Mouse (Mus musculus) lung, postnatal 0 days (tissue): ENCODE measurements around the gene Olfr1090. TPM values are rescaled to one million over a fixed set of nuclear protein-coding genes. Genes with fewer than 3 reads are reported as not detected.

ENCODE experiments used
- ATAC-seq: fragments of 200-750 bp; cut with Nextera tagmentation; 2 replicates; pipeline ENCODE4 v1.8.0; 2017; ENCODE audit warnings: moderate library complexity
- DNase-seq: peaks from one replicate; pipeline ENCODE4 v3.0.0-alpha.2; 2016; ENCODE audit warnings: low spot score
- H3K27ac ChIP-seq: fragments of 300-500 bp; sonication (generic); 2 replicates; pipeline ENCODE4 v1.5.1; 2014; ENCODE audit warnings: antibody characterized with exemption, mild to moderate bottlenecking, low read length, mixed read lengths
- H3K27me3 ChIP-seq: fragments of 300-500 bp; sonication (generic); replicated peaks from 2 replicates; pipeline ENCODE4 v1.6.1; 2014; ENCODE audit warnings: low read length, mixed read lengths; ENCODE audit not compliant: insufficient read depth
- H3K36me3 ChIP-seq: fragments of 300-500 bp; sonication (generic); 2 replicates; pipeline ENCODE4 v1.6.1; 2014; ENCODE audit warnings: low read length, mixed read lengths; ENCODE audit not compliant: insufficient read depth
- H3K4me1 ChIP-seq: fragments of 300-500 bp; sonication (generic); 2 replicates; pipeline ENCODE4 v1.6.1; 2014; ENCODE audit warnings: antibody characterized with exemption, low read depth, low read length, mixed read lengths; ENCODE audit not compliant: insufficient read depth
- H3K4me2 ChIP-seq: fragments of 300-500 bp; sonication (generic); replicated peaks from 2 replicates; pipeline ENCODE4 v1.6.1; 2014; ENCODE audit warnings: low read depth, mild to moderate bottlenecking, low read length, moderate library complexity, mixed read lengths
- H3K4me3 ChIP-seq: fragments of 300-500 bp; sonication (generic); 2 replicates; pipeline ENCODE4 v1.5.1; 2014; ENCODE audit warnings: low read depth, low read length
- H3K9ac ChIP-seq: fragments of 300-500 bp; sonication (generic); replicated peaks from 2 replicates; pipeline ENCODE4 v1.6.1; 2014; ENCODE audit warnings: low read depth, mild to moderate bottlenecking
- H3K9me3 ChIP-seq: fragments of 300-500 bp; sonication (generic); 2 replicates; pipeline ENCODE4 v1.6.1; 2016; ENCODE audit warnings: low read length, mixed read lengths
- CTCF ChIP-seq: IDR thresholded peaks from 2 replicates; pipeline ENCODE4 v1.5.1; 2016; ENCODE audit warnings: antibody characterized with exemption, mild to moderate bottlenecking
- EP300 ChIP-seq: IDR thresholded peaks from 2 replicates; pipeline ENCODE4 v1.6.1; 2016; ENCODE audit warnings: antibody characterized with exemption, mild to moderate bottlenecking, control low read depth
- WGBS: fragments of 180-500 bp; shearing (Covaris S2); extraction: QIAGEN DNeasy Blood & Tissue Kit; methylation state at CpG from one replicate; pipeline ENCODE4 v1.1.7; 2014; 5-methylcytosine and 5-hydroxymethylcytosine counted together
- polyA plus RNA-seq: library from polyadenylated mRNA; unstranded; fragments of >200 nt; fragmentation: Nextera tagmentation; extraction: Ambion mirVana; gene quantifications from 2 replicates; pipeline ENCODE4 v1.2.1, GENCODE M21; 2015

The Olfr1090 gene
- not detected in 2 replicates for polyA plus RNA-seq

GRCm38 (mm10) chr2:86758893-86759292, at the start of gene Olfr1090:
Olfr1090 (minus strand) TSS chr2:86758993.
- H3K27ac ChIP-seq: no peak within 1 kb of the TSS
- TF ChIP-seq EP300 (no peak), CTCF (no peak)
- DNase-seq: no peak
- H3K27me3 ChIP-seq: no peaks in the 10 kb centered on the region
- H3K4me1 ChIP-seq: no peaks in the 10 kb centered on the region
- H3K4me2 ChIP-seq: no peak within 1 kb of the TSS
- WGBS: 68% methylated on average over 1 of the region's 1 CpGs
- no peak for ATAC-seq
- H3K9me3 ChIP-seq: no peaks in the 10 kb centered on the region
- H3K9ac ChIP-seq: no peak within 1 kb of the TSS
- H3K4me3 ChIP-seq: no peak within 1 kb of the TSS
- H3K36me3 ChIP-seq: no peaks in the 10 kb centered on the region

- ATAC-seq: no peak
- Histone ChIP-seq H3K9me3 (no peaks in the 10 kb centered on the region), H3K36me3 (no peaks in the 10 kb centered on the region), H3K4me2 (no peak within 1 kb of the TSS), H3K4me1 (no peaks in the 10 kb centered on the region), H3K27ac (no peak within 1 kb of the TSS), H3K4me3 (no peak within 1 kb of the TSS), H3K9ac (no peak within 1 kb of the TSS), H3K27me3 (no peaks in the 10 kb centered on the region)
- TF ChIP-seq EP300: no peak
- no peak for TF ChIP-seq CTCF
- WGBS: 59% methylated on average over 2 of the region's 2 CpGs
- no peak for DNase-seq
Measured at GRCm38 (mm10) chr2:86782179-86782578, 23.4 kb upstream of the Olfr1090 start, which contains the start of gene Olfr1093. Olfr1093 (plus strand) TSS chr2:86782479.

GRCm38 (mm10) chr2:86761050-86761449, 2.3 kb upstream of the Olfr1090 start:
- no peaks in the 10 kb centered on the region for H3K27me3 ChIP-seq
- no peak for DNase-seq
- no peak overlapping the region for H3K9ac ChIP-seq
- TF ChIP-seq EP300: no peak
- no peak for TF ChIP-seq CTCF
- no peaks in the 10 kb centered on the region for H3K36me3 ChIP-seq
- 91% methylated on average over 6 of the region's 6 CpGs for WGBS
- no peaks in the 10 kb centered on the region for H3K9me3 ChIP-seq
- no peak overlapping the region for H3K4me3 ChIP-seq
- H3K4me1 ChIP-seq: no peaks in the 10 kb centered on the region
- no peak overlapping the region for H3K4me2 ChIP-seq
- ATAC-seq: no peak
- H3K27ac ChIP-seq: no peak overlapping the region

- H3K36me3 ChIP-seq: no peaks in the 10 kb centered on the region
- H3K27me3 ChIP-seq: no peaks in the 10 kb centered on the region
- no peaks in the 10 kb centered on the region for H3K9me3 ChIP-seq
- H3K4me3 ChIP-seq: no peak within 1 kb of the TSS
- TF ChIP-seq CTCF: no peak
- TF ChIP-seq EP300: no peak
- no peak within 1 kb of the TSS for H3K4me2 ChIP-seq
- H3K27ac ChIP-seq: no peak within 1 kb of the TSS
- DNase-seq: no peak
- no peak within 1 kb of the TSS for H3K9ac ChIP-seq
- ATAC-seq: no peak
- H3K4me1 ChIP-seq: no peaks in the 10 kb centered on the region
Measured at GRCm38 (mm10) chr2:86733601-86734000, 25.2 kb downstream of the Olfr1090 start, which contains the start of gene Olfr1089. Olfr1089 (minus strand) TSS chr2:86733701.

Other genes with a start within 250 kb of the Olfr1090 start
- gene Olfr1079, start 216.5 kb downstream of the Olfr1090 start, polyA plus RNA-seq: not detected in 2 replicates
- not detected in 2 replicates for gene Olfr1080, start 200.8 kb downstream of the Olfr1090 start, polyA plus RNA-seq
- gene Olfr1082, start 160.0 kb downstream of the Olfr1090 start, polyA plus RNA-seq: not detected in 2 replicates
- gene Olfr1084, start 119.3 kb downstream of the Olfr1090 start, polyA plus RNA-seq: not detected in 2 replicates
- not detected in 2 replicates for gene Olfr1085, start 97.0 kb downstream of the Olfr1090 start, polyA plus RNA-seq
- gene Olfr1086, start 78.9 kb downstream of the Olfr1090 start, polyA plus RNA-seq: not detected in 2 replicates
- not detected in 2 replicates for gene Olfr1087, start 60.6 kb downstream of the Olfr1090 start, polyA plus RNA-seq
- gene Olfr1089, start 25.3 kb downstream of the Olfr1090 start, polyA plus RNA-seq: not detected in 2 replicates
- gene Olfr1093, start 23.5 kb upstream of the Olfr1090 start, polyA plus RNA-seq: not detected in 2 replicates
- gene Olfr141, start 51.0 kb upstream of the Olfr1090 start, polyA plus RNA-seq: not detected in 2 replicates
- gene Olfr1094, start 65.7 kb upstream of the Olfr1090 start, polyA plus RNA-seq: not detected in 2 replicates
- gene Olfr1095, start 92.7 kb upstream of the Olfr1090 start, polyA plus RNA-seq: not detected in 2 replicates
- gene Gm13723, start 115.8 kb upstream of the Olfr1090 start, polyA plus RNA-seq: not detected in 2 replicates
- not detected in 2 replicates for gene Olfr1097, start 133.2 kb upstream of the Olfr1090 start, polyA plus RNA-seq
- not detected in 2 replicates for gene Olfr1098, start 165.6 kb upstream of the Olfr1090 start, polyA plus RNA-seq
- gene Olfr1099, start 201.7 kb upstream of the Olfr1090 start, polyA plus RNA-seq: not detected in 2 replicates
- not detected in 2 replicates for gene Olfr1100, start 221.0 kb upstream of the Olfr1090 start, polyA plus RNA-seq
- not detected in 2 replicates for gene Olfr1101, start 232.2 kb upstream of the Olfr1090 start, polyA plus RNA-seq
- gene Olfr1102, start 239.4 kb upstream of the Olfr1090 start, polyA plus RNA-seq: not detected in 2 replicates